Mouse (Mus musculus): ENCODE results near the gene Tubg2.

DNA sequence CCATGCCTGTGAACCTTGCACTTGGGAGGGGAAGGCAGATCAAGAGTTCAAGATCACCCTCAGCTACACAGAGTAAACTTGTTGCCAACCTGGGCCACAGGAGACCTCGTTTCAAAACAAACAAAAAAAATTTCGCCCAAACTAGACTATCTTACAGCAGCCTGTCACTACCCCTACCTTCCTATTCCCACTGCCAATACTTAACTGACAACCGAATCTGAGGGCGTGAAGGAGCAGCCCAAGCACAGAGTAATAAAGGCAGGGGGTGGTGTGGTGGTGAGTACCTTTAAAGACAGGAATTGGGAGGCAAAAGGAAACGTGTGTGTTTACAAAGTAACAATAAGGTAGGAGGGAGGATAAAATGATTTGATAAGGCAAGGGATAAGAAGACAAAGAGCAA is 45.0 kb upstream of the Tubg2 start:
- no peak for TF ChIP-seq ZNF384 (IDR thresholded peaks at IDR 0.05; ENCODE audit: low read depth, low read length)
- TF ChIP-seq CHD2 (IDR thresholded peaks at IDR 0.05; ENCODE audit: low read depth, low read length): no peak
- no peak for TF ChIP-seq MAFK (IDR thresholded peaks at IDR 0.05; ENCODE audit: insufficient read depth, low read depth, low read length)
- no peak for TF ChIP-seq ZC3H11A (IDR thresholded peaks at IDR 0.05; ENCODE audit: borderline replicate concordance, low read depth, low read length)
- TF ChIP-seq HCFC1 (IDR thresholded peaks at IDR 0.05; ENCODE audit: borderline replicate concordance, insufficient read depth, low read length): no peak

Data from ES-E14 (cell line).